Mouse (Mus musculus) thymus, adult 2 months (tissue): ENCODE results near the gene Rps2. TPM values are rescaled to one million over a fixed set of nuclear protein-coding genes. Genes with fewer than 3 reads are reported as not detected.

ENCODE experiments used
- DNase-seq: peaks from one replicate; pipeline ENCODE4 v3.0.0; 2021
- H3K27ac ChIP-seq: fragments of 200-500 bp; 2 replicates; pipeline ENCODE4 v1.5.1; 2012; ENCODE audit warnings: low read length, control low read depth; ENCODE audit not compliant: control insufficient read depth, insufficient read depth
- H3K27me3 ChIP-seq: fragments of 200-500 bp; 2 replicates; pipeline ENCODE4 v1.6.1; 2012; ENCODE audit warnings: mild to moderate bottlenecking, low read length, moderate library complexity, mixed read lengths; ENCODE audit not compliant: control insufficient read depth, insufficient read depth
- H3K36me3 ChIP-seq: fragments of 200-500 bp; 2 replicates; pipeline ENCODE4 v1.6.1; 2012; ENCODE audit warnings: mild to moderate bottlenecking, low read length, moderate library complexity; ENCODE audit not compliant: control insufficient read depth, insufficient read depth
- H3K4me1 ChIP-seq: fragments of 200-500 bp; replicated peaks from 2 replicates; pipeline ENCODE4 v1.6.1; 2012; ENCODE audit warnings: low read length; ENCODE audit not compliant: control insufficient read depth, insufficient read depth
- H3K4me3 ChIP-seq: fragments of 200-500 bp; 2 replicates; pipeline ENCODE4 v1.5.1; 2012; ENCODE audit warnings: mild to moderate bottlenecking, low read length, control low read depth, moderate library complexity; ENCODE audit not compliant: control insufficient read depth, insufficient read depth
- CTCF ChIP-seq: fragments of 200-500 bp; IDR thresholded peaks from 2 replicates; pipeline ENCODE4 v1.5.1; 2012; ENCODE audit warnings: mild to moderate bottlenecking, control low read depth, low read length, moderate library complexity, borderline replicate concordance; ENCODE audit not compliant: control insufficient read depth, poor library complexity, insufficient read depth; ENCODE audit errors: extremely low read depth
- POLR2A ChIP-seq: fragments of 200-500 bp; IDR thresholded peaks from 2 replicates; pipeline ENCODE4 v1.6.1; 2012; ENCODE audit warnings: mild to moderate bottlenecking, low read length, control low read depth, moderate library complexity; ENCODE audit not compliant: control insufficient read depth, poor library complexity, insufficient read depth; ENCODE audit errors: extremely low read depth
- WGBS: fragments of 180-500 bp; shearing (Covaris S2); methylation state at CpG from one replicate; pipeline ENCODE4 v1.1.7; 2018; 5-methylcytosine and 5-hydroxymethylcytosine counted together
- polyA plus RNA-seq: library from polyadenylated mRNA; depleted of rRNA; stranded (reverse); fragments of >200 nt; gene quantifications from 2 replicates; pipeline ENCODE4 v1.2.3, GENCODE M21; 2012

Rps2 gene
- polyA plus RNA-seq, 1 experiment: 3,484 TPM

- Histone ChIP-seq H3K36me3 (peaks cover 12% of the 10 kb centered on the region), H3K4me3 (no peak overlapping the region), H3K27ac (no peak overlapping the region), H3K27me3 (no peaks in the 10 kb centered on the region), H3K4me1 (peaks cover 17% of the 10 kb centered on the region)
- 92% methylated on average over 2 of the region's 2 CpGs for WGBS
- no peak for TF ChIP-seq CTCF
- no peak for TF ChIP-seq POLR2A
- no peak for DNase-seq
These were observed 18.4 kb upstream of the Rps2 start for GRCm38 (mm10) chr17:24699473-24699872.

DNA sequence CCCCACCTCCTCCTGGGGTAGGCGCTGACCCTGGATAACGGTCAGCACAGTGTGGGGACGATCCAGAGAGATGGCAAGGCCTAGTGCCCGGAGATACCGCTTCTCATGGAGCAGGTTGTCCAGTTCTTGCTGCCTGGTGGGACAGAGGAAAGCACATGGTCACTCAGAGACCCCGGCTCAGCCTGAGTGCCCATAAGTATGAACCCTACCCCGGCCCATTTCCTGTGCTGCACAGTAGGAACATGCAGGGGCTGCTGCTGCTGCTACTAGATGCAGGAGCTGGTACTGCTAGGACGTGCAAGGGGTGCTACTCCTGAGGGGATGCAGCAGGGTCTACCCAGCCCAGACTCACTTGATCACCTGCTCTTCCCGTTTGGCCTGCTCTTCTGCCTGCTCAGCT is 16.7 kb upstream of the Rps2 start:
- H3K36me3 ChIP-seq: peaks cover 12% of the 10 kb centered on the region
- peaks cover 14% of the 10 kb centered on the region for H3K4me1 ChIP-seq
- no peak for TF ChIP-seq CTCF
- TF ChIP-seq POLR2A: no peak
- 97% methylated on average over 9 of the region's 9 CpGs for WGBS
- DNase-seq: no peak
- no peak overlapping the region for H3K4me3 ChIP-seq
- H3K27ac ChIP-seq: no peak overlapping the region
- no peaks in the 10 kb centered on the region for H3K27me3 ChIP-seq

- Histone ChIP-seq H3K4me1 (no peaks in the 10 kb centered on the region), H3K4me3 (no peak overlapping the region), H3K36me3 (peaks cover 12% of the 10 kb centered on the region), H3K27ac (no peak overlapping the region), H3K27me3 (no peaks in the 10 kb centered on the region)
- DNase-seq: no peak
- no peak for TF ChIP-seq POLR2A
- no peak for TF ChIP-seq CTCF
- WGBS: 97% methylated on average over 3 of the region's 3 CpGs
These were observed 12.1 kb upstream of the Rps2 start for GRCm38 (mm10) chr17:24705821-24706220.

- H3K36me3 ChIP-seq: peaks cover 7% of the 10 kb centered on the region
- H3K4me1 ChIP-seq: no peaks in the 10 kb centered on the region
- peak within 1 kb of the TSS; percentile 91 for H3K4me3 ChIP-seq
- H3K27me3 ChIP-seq: no peaks in the 10 kb centered on the region
- TF ChIP-seq CTCF (peak; percentile 46; the same call in 1 of the 2 replicates), POLR2A (peak; percentile 65)
- H3K27ac ChIP-seq: peak within 1 kb of the TSS; percentile 28; the same call in 1 of the 2 replicates
- 3% methylated on average over 32 of the region's 32 CpGs for WGBS
- peak; percentile 91 for DNase-seq
These were observed 10.7 kb upstream of the Rps2 start, which contains the start of gene Tbl3 for GRCm38 (mm10) chr17:24706982-24707800. Gene Tbl3 (minus strand): TSS chr17:24707660.

- TF ChIP-seq POLR2A: no peak
- no peak for TF ChIP-seq CTCF
- DNase-seq: no peak
- 1% methylated on average over 24 of the region's 24 CpGs for WGBS
- H3K36me3 ChIP-seq: peaks cover 5% of the 10 kb centered on the region
- no peaks in the 10 kb centered on the region for H3K27me3 ChIP-seq
- peak overlapping the region; percentile 91 for H3K4me3 ChIP-seq
- peak overlapping the region; percentile 28; the same call in 1 of the 2 replicates for H3K27ac ChIP-seq
- no peaks in the 10 kb centered on the region for H3K4me1 ChIP-seq
These were observed 10.0 kb upstream of the Rps2 start for GRCm38 (mm10) chr17:24707801-24708425.

- TF ChIP-seq POLR2A (no peak), CTCF (no peak)
- 19% methylated on average over 2 of the region's 2 CpGs for WGBS
- H3K4me3 ChIP-seq: no peak overlapping the region
- no peaks in the 10 kb centered on the region for H3K27me3 ChIP-seq
- H3K27ac ChIP-seq: no peak overlapping the region
- H3K36me3 ChIP-seq: peaks cover 5% of the 10 kb centered on the region
- no peak for DNase-seq
- H3K4me1 ChIP-seq: no peaks in the 10 kb centered on the region
These were observed 9.3 kb upstream of the Rps2 start for GRCm38 (mm10) chr17:24708646-24709045.

- WGBS: 96% methylated on average over 6 of the region's 6 CpGs
- Histone ChIP-seq H3K4me3 (no peak overlapping the region), H3K4me1 (peaks cover 3% of the 10 kb centered on the region; the same call in 1 of the 2 replicates), H3K27ac (no peak overlapping the region), H3K36me3 (no peaks in the 10 kb centered on the region), H3K27me3 (no peaks in the 10 kb centered on the region)
- DNase-seq: no peak
- TF ChIP-seq CTCF (no peak), POLR2A (no peak)
These were observed 2.4 kb upstream of the Rps2 start for GRCm38 (mm10) chr17:24715556-24715955.
